Mouse (Mus musculus) kidney, postnatal 36 days (tissue): ENCODE measurements around the gene Map3k12.

Experiments used
- DNase-seq, 2 experiments: peaks; one replicate each; pipeline ENCODE4 v3.0.0; 2021 to 2022; ENCODE audit warnings: mixed read lengths in 2 of 2

The Map3k12 gene

GRCm38 (mm10) chr15:102458050-102458736, 58.7 kb downstream of the Map3k12 start:
- peak in 1 of 2 experiments; percentile 24 for DNase-seq

GRCm38 (mm10) chr15:102455993-102456392, 60.9 kb downstream of the Map3k12 start:
- DNase-seq: peak in 1 of 2 experiments; percentile 53

- no peak for DNase-seq
Measured at GRCm38 (mm10) chr15:102451666-102452430, 65.0 kb downstream of the Map3k12 start.

GRCm38 (mm10) chr15:102450928-102451327, 65.9 kb downstream of the Map3k12 start:
- DNase-seq: peak; percentile 57 to 70

- DNase-seq: no peak
Measured at GRCm38 (mm10) chr15:102449366-102449765, 67.5 kb downstream of the Map3k12 start.
